Mouse (Mus musculus) heart, postnatal 0 days (tissue): ENCODE measurements around the gene Zscan10. TPM values are rescaled to one million over a fixed set of nuclear protein-coding genes. Genes with fewer than 3 reads are reported as not detected.

ENCODE experiments used
- ATAC-seq: fragments of 200-750 bp; cut with Nextera tagmentation; 2 replicates; pipeline ENCODE4 v1.8.0; 2017; ENCODE audit warnings: low read depth, moderate number of reproducible peaks, moderate library complexity; ENCODE audit not compliant: insufficient read depth
- DNase-seq: peaks from one replicate; pipeline ENCODE4 v3.0.0-alpha.2; 2016; ENCODE audit warnings: low spot score
- H3K27ac ChIP-seq: fragments of 300-500 bp; sonication (generic); 2 replicates; pipeline ENCODE4 v1.5.1; 2014; ENCODE audit warnings: low read depth, mild to moderate bottlenecking
- H3K27me3 ChIP-seq: fragments of 300-500 bp; sonication (generic); 2 replicates; pipeline ENCODE4 v1.6.1; 2014; ENCODE audit warnings: low read length, mixed read lengths; ENCODE audit not compliant: control insufficient read depth, insufficient read depth
- H3K36me3 ChIP-seq: fragments of 300-500 bp; sonication (generic); replicated peaks from 2 replicates; pipeline ENCODE4 v1.6.1; 2014; ENCODE audit warnings: low read length, mixed read lengths; ENCODE audit not compliant: control insufficient read depth, insufficient read depth
- H3K4me1 ChIP-seq: fragments of 300-500 bp; sonication (generic); 2 replicates; pipeline ENCODE4 v1.6.1; 2014; ENCODE audit warnings: antibody characterized with exemption; ENCODE audit not compliant: control insufficient read depth, insufficient read depth
- H3K4me2 ChIP-seq: fragments of 300-500 bp; sonication (generic); 2 replicates; pipeline ENCODE4 v1.6.1; 2014; ENCODE audit warnings: low read depth, mild to moderate bottlenecking, low read length, moderate library complexity
- H3K4me3 ChIP-seq: fragments of 300-500 bp; sonication (generic); 2 replicates; pipeline ENCODE4 v1.5.1; 2014; ENCODE audit warnings: low read depth, low read length
- H3K9ac ChIP-seq: fragments of 300-500 bp; sonication (generic); replicated peaks from 2 replicates; pipeline ENCODE4 v1.6.1; 2014; ENCODE audit warnings: low read depth, low read length, mixed read lengths
- H3K9me3 ChIP-seq: fragments of 300-500 bp; sonication (generic); replicated peaks from 2 replicates; pipeline ENCODE4 v1.6.1; 2016; ENCODE audit warnings: low read length; ENCODE audit not compliant: control insufficient read depth
- CTCF ChIP-seq: IDR thresholded peaks from 2 replicates; pipeline ENCODE4 v1.5.1; 2016; ENCODE audit warnings: antibody characterized with exemption, control low read depth, low read depth
- EP300 ChIP-seq: IDR thresholded peaks from 2 replicates; pipeline ENCODE4 v1.6.1; 2016; ENCODE audit warnings: antibody characterized with exemption, low read depth
- WGBS: fragments of 180-500 bp; shearing (Covaris S2); extraction: QIAGEN DNeasy Blood & Tissue Kit; methylation state at CpG from one replicate; pipeline ENCODE4 v1.1.7; 2014; 5-methylcytosine and 5-hydroxymethylcytosine counted together
- polyA plus RNA-seq: library from polyadenylated mRNA; unstranded; fragments of >200 nt; fragmentation: Nextera tagmentation; extraction: Ambion mirVana; gene quantifications from 2 replicates; pipeline ENCODE4 v1.2.1, GENCODE M21; 2015
- total RNA-seq: library from RNA; depleted of rRNA; stranded (reverse); fragments of >200 nt; gene quantifications from 2 replicates; pipeline ENCODE4 v1.2.3, GENCODE M21; 2014; ENCODE audit warnings: low replicate concordance

The Zscan10 gene
- total and polyA plus RNA-seq, 2 experiments from 2014 or later, result not detected

DNA sequence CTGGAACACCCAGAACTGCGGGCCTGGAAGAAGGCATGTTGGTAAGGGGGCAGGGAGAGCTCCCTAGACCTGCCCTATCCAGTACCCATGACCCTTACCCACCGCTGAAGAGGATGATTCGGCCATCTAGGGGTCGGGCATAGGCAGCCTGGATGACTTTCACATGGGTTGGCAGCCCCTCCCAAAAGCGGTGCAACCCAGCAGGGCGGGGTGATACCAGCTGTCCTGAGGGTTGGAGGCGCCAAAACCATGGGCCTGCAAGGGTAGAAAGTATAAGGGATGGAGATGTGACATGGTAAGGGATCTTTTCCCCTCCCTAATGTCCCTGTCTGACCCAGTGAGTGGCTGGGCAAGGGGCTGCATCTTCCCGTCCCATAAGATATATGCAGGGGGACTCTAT, 30.6 kb downstream of the Zscan10 start:
- Histone ChIP-seq H3K4me1 (no peaks in the 10 kb centered on the region), H3K9me3 (no peaks in the 10 kb centered on the region), H3K36me3 (no peaks in the 10 kb centered on the region), H3K4me3 (no peak overlapping the region), H3K27me3 (0 out of 2 replicates have a peak, but pooled peaks cover 18% of the 10 kb centered on the region), H3K27ac (no peak overlapping the region), H3K4me2 (no peak overlapping the region), H3K9ac (no peak overlapping the region)
- TF ChIP-seq EP300 (no peak), CTCF (no peak)
- no peak for DNase-seq
- no peak for ATAC-seq
- 71% methylated on average over 8 of the region's 8 CpGs for WGBS

DNA sequence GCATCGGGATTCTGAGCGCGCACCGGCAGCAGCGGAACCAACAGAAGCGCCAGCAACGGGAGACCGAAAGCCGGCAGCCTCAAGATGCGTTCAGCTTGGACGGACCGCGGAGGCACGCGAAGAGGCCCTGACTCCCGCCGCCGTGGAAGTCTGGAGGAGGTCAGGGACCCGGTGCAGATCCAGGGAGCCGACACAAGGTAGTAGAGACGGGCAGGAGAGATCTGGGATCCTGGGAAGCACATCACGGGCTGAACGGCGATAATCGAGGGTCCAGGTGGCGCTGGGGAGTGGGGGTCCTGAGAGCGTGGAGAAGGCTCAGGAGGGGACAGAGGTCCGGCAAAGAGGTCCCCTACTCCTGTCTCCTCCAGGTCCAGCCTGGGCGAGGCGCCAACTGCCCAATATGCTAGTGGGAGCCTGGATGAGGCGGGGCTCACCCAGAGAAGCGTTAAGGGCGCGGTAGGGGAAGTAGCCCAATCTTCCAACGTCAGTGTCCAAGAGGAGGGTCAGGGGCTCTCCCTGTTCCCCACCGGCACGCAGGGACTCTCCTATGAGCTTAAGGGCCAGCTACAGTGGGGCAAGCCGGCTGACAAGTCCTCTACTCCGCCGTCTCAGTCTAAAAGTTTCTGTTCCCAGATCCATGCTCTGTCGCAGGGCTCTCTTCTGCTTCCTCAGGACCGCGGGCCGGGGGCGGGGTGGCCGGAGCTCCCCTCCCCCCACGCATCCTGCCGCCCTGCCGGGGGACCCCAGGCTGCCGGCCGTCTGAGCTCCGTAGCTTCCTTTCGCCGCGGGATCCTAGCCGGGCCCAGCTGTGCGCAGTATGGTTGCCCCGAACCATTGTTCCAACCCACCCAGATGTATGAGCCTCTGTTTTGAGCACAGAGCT, 44.2 kb downstream of the Zscan10 start, which contains the start of gene Mmp25:
Mmp25 (minus strand) TSS at position 665 of the 883 bp plus-strand sequence.
- H3K9ac ChIP-seq, result peak within 1 kb of the TSS; percentile 43
- no peak for DNase-seq
- H3K36me3 ChIP-seq, result no peaks in the 10 kb centered on the region
- no peak for TF ChIP-seq CTCF
- TF ChIP-seq EP300, result no peak
- peaks cover 8% of the 10 kb centered on the region; the same call in 1 of the 2 replicates for H3K4me1 ChIP-seq
- no peaks in the 10 kb centered on the region for H3K9me3 ChIP-seq
- no peak within 1 kb of the TSS for H3K27ac ChIP-seq
- H3K4me2 ChIP-seq, result peak within 1 kb of the TSS; percentile 84
- H3K4me3 ChIP-seq, result peak within 1 kb of the TSS; percentile 53
- 2% methylated on average over 58 of the region's 58 CpGs for WGBS
- peaks cover 13% of the 10 kb centered on the region for H3K27me3 ChIP-seq
- peak; percentile 24; the same call in 1 of the 2 replicates for ATAC-seq

DNA sequence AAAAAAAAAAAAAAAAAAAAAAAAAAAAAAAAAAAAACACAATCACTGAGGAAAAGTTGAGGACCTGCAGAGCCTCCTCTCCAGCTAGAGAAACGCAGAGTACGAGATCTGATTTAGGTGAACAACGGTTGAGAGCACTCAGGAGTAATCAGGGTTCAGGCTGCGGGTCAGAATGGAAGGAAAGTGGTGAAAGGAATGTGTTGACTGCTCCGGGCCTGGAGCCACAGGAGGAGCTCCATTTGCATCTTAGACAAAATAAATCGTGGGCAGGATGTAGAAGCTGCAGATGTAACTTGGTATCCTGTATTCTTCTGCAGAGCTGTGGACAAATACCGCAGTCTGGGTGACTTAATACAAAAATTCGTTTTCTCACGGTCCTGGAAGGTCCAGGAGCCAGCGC, 45.2 kb downstream of the Zscan10 start:
- Histone ChIP-seq H3K4me1 (peaks cover 8% of the 10 kb centered on the region; the same call in 1 of the 2 replicates), H3K4me2 (no peak overlapping the region), H3K4me3 (no peak overlapping the region), H3K27me3 (peaks cover 13% of the 10 kb centered on the region), H3K27ac (no peak overlapping the region), H3K9ac (no peak overlapping the region), H3K9me3 (no peaks in the 10 kb centered on the region), H3K36me3 (no peaks in the 10 kb centered on the region)
- TF ChIP-seq EP300 (no peak), CTCF (no peak)
- 24% methylated on average over 10 of the region's 10 CpGs for WGBS
- ATAC-seq, result no peak
- peak; percentile 17 for DNase-seq

DNA sequence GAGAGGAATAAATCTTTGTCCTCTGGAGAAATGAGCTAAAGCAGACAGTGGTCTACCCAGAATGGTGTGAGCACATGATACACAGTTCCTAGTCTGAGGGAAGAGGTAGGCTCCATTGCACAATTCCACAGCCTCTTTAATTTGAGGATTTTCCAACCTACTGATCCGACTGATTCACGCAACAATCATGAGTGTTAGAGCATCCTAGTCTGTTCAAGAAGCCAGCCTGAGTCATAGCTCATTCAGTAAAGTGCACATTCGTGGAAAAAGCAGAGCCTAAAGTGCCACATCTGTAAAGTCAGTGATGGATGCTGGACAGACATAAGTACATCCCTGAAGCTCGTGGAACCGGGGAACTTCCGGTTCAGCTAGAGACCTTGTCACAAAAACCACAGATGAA, 50.7 kb downstream of the Zscan10 start:
- Histone ChIP-seq H3K9ac (no peak overlapping the region), H3K4me2 (no peak overlapping the region), H3K27ac (no peak overlapping the region), H3K9me3 (no peaks in the 10 kb centered on the region), H3K36me3 (no peaks in the 10 kb centered on the region), H3K27me3 (no peaks in the 10 kb centered on the region), H3K4me3 (no peak overlapping the region), H3K4me1 (no peaks in the 10 kb centered on the region)
- DNase-seq (no peak), ATAC-seq (no peak)
- TF ChIP-seq EP300 (no peak), CTCF (no peak)
- WGBS, result 67% methylated on average over 6 of the region's 6 CpGs

DNA sequence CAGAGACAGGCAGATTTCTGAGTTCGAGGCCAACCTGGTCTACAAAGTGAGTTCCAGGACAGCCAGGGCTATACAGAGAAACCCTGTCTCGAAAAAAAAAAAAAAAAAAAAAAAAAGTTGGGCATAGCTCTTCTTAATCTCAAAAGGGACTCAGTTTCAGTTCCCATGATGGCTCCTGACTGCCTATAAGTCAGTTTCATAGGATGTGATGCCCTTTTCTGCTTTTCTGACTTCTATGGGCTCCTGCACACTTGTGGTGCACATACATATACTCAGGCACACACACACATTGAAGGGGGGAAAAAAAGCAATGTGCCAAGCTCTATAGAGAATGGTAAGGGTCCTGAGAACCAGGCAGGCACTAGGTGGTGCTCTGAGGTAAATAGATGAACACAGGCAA, 52.7 kb downstream of the Zscan10 start:
- no peak overlapping the region for H3K4me3 ChIP-seq
- H3K36me3 ChIP-seq, result no peaks in the 10 kb centered on the region
- H3K27me3 ChIP-seq, result no peaks in the 10 kb centered on the region
- H3K9me3 ChIP-seq, result no peaks in the 10 kb centered on the region
- DNase-seq (no peak), ATAC-seq (no peak)
- TF ChIP-seq EP300 (no peak), CTCF (no peak)
- no peak overlapping the region for H3K9ac ChIP-seq
- H3K4me1 ChIP-seq, result no peaks in the 10 kb centered on the region
- no peak overlapping the region for H3K4me2 ChIP-seq
- 67% methylated on average over 1 of the region's 2 CpGs for whole genome bisulfite sequencing
- no peak overlapping the region for H3K27ac ChIP-seq

DNA sequence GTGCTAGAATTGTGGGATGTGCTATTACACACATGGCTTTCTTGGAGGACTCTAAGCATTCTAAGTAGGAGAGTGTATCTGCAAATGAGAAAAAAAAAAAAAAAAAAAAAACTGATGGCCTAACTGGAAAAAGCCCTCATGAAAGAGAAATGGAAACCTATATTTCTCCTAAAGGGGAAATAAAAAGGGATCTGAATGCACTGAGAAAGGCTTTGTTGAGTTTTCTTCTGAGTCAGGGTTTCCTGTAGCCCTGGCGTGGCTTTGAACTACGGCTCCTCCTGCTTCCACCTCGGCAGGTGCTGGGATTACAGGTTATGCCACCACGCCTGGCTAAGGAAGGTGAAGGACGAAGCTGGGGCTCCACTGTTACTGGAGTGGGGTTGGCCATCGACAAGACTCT, 53.3 kb downstream of the Zscan10 start:
- Histone ChIP-seq H3K4me3 (no peak overlapping the region), H3K4me1 (no peaks in the 10 kb centered on the region), H3K36me3 (no peaks in the 10 kb centered on the region), H3K9ac (no peak overlapping the region), H3K27me3 (no peaks in the 10 kb centered on the region), H3K27ac (no peak overlapping the region), H3K4me2 (no peak overlapping the region), H3K9me3 (no peaks in the 10 kb centered on the region)
- TF ChIP-seq EP300 (no peak), CTCF (no peak)
- ATAC-seq (no peak), DNase-seq (no peak)
- WGBS, result 50% methylated on average over 6 of the region's 6 CpGs
